Mouse (Mus musculus) 3134 (cell line): ENCODE data around the gene Rasef.
A peak's percentile ranks its signal among the peaks of the same experiment; 100 is the strongest.
"Not testable (repeated sequence)": the region's sequence is repeated elsewhere in the genome, so short reads cannot be mapped to it uniquely, and the experiment has no call there.

Source experiments
- DNase-seq: peaks from one replicate; pipeline ENCODE4 v3.0.0-alpha.2; 2011; ENCODE audit warnings: low spot score; ENCODE audit not compliant: insufficient read length; ENCODE audit errors: extremely low read depth

Rasef gene

GRCm38 (mm10) chr4:73790260-73791185 lies at the start of gene Rasef:
Rasef (minus strand) TSS chr4:73790994.
- DNase-seq = peak; percentile 13

GRCm38 (mm10) chr4:73826587-73826986 lies 35.8 kb upstream of the Rasef start:
- DNase-seq = no peak

GRCm38 (mm10) chr4:73791186-73791540 lies 369 bp upstream of the Rasef start:
- DNase-seq = no peak

GRCm38 (mm10) chr4:73789534-73789933 lies 1.3 kb downstream of the Rasef start:
- no peak for DNase-seq

- no peak for DNase-seq
Observed at GRCm38 (mm10) chr4:73788076-73788730, 2.6 kb downstream of the Rasef start.

GRCm38 (mm10) chr4:73784147-73784546 lies 6.6 kb downstream of the Rasef start:
- DNase-seq = no peak

GRCm38 (mm10) chr4:73781061-73781460 lies 9.7 kb downstream of the Rasef start:
- no peak for DNase-seq

GRCm38 (mm10) chr4:73775266-73775665 lies 15.5 kb downstream of the Rasef start:
- no peak for DNase-seq

GRCm38 (mm10) chr4:73773831-73774810 lies 16.7 kb downstream of the Rasef start:
- no peak for DNase-seq

GRCm38 (mm10) chr4:73772028-73772427 lies 18.8 kb downstream of the Rasef start:
- DNase-seq = no peak

- DNase-seq = no peak
Observed at GRCm38 (mm10) chr4:73770592-73770991, 20.2 kb downstream of the Rasef start.

- no peak for DNase-seq
Observed at GRCm38 (mm10) chr4:73768156-73768555, 22.6 kb downstream of the Rasef start.

- no peak for DNase-seq
Observed at GRCm38 (mm10) chr4:73748219-73748618, 42.6 kb downstream of the Rasef start.

- DNase-seq = no peak
Observed at GRCm38 (mm10) chr4:73739439-73739838, 51.4 kb downstream of the Rasef start.

- no peak for DNase-seq
Observed at GRCm38 (mm10) chr4:73719819-73720218, 71.0 kb downstream of the Rasef start.

GRCm38 (mm10) chr4:73718761-73719160 lies 72.0 kb downstream of the Rasef start:
- DNase-seq = no peak

- DNase-seq = not testable (repeated sequence)
Observed at GRCm38 (mm10) chr4:73683216-73683615, 107.6 kb downstream of the Rasef start, which contains the start of gene Gm428. Gm428 (plus strand) TSS chr4:73683516.

- DNase-seq = not testable (repeated sequence)
Observed at GRCm38 (mm10) chr4:73668054-73668453, 122.7 kb downstream of the Rasef start, which contains the start of gene Gm11239. Gm11239 (plus strand) TSS chr4:73668354.
